Mouse (Mus musculus) hindbrain, embryonic 15.5 days (tissue): ENCODE data around the gene Oard1. TPM values are rescaled to one million over a fixed set of nuclear protein-coding genes. Genes with fewer than 3 reads are reported as not detected.

Experiments
- ATAC-seq: fragments of 200-750 bp; cut with Nextera tagmentation; 2 replicates; pipeline ENCODE4 v1.8.0; 2017; ENCODE audit warnings: low read depth, moderate number of reproducible peaks, moderate TSS enrichment; ENCODE audit not compliant: low FRiP score
- H3K27ac ChIP-seq: fragments of 300-500 bp; sonication (generic); replicated peaks from 2 replicates; pipeline ENCODE4 v1.5.1; 2015; ENCODE audit warnings: mild to moderate bottlenecking, inconsistent platforms
- H3K27me3 ChIP-seq: fragments of 300-500 bp; sonication (generic); 2 replicates; pipeline ENCODE4 v1.6.1; 2015; ENCODE audit warnings: control low read depth, inconsistent platforms
- H3K36me3 ChIP-seq: fragments of 300-500 bp; sonication (generic); 2 replicates; pipeline ENCODE4 v1.6.1; 2015; ENCODE audit warnings: control low read depth, inconsistent platforms
- H3K4me1 ChIP-seq: fragments of 300-500 bp; sonication (generic); replicated peaks from 2 replicates; pipeline ENCODE4 v1.6.1; 2015; ENCODE audit warnings: control low read depth, inconsistent platforms
- H3K4me2 ChIP-seq: fragments of 300-500 bp; sonication (generic); 2 replicates; pipeline ENCODE4 v1.6.1; 2015; ENCODE audit warnings: moderate library complexity, mild to moderate bottlenecking, inconsistent platforms
- H3K4me3 ChIP-seq: fragments of 300-500 bp; sonication (generic); 2 replicates; pipeline ENCODE4 v1.5.1; 2015; ENCODE audit warnings: mild to moderate bottlenecking, inconsistent platforms
- H3K9ac ChIP-seq: fragments of 300-500 bp; sonication (generic); 2 replicates; pipeline ENCODE4 v1.6.1; 2015; ENCODE audit warnings: inconsistent platforms
- H3K9me3 ChIP-seq: fragments of 300-500 bp; sonication (generic); 2 replicates; pipeline ENCODE4 v1.6.1; 2016; ENCODE audit warnings: control low read depth, inconsistent platforms
- WGBS: fragments of 180-500 bp; shearing (Covaris S2); methylation state at CpG from one replicate; pipeline ENCODE4 v1.1.7; 2015; 5-methylcytosine and 5-hydroxymethylcytosine counted together
- polyA plus RNA-seq: library from polyadenylated mRNA; unstranded; fragments of >200 nt; fragmentation: Nextera tagmentation; extraction: Ambion mirVana; gene quantifications from 2 replicates; pipeline ENCODE4 v1.2.1, GENCODE M21; 2015

Gene Oard1
- polyA plus RNA-seq, 1 experiment from 2014 or later = 35.1 TPM

GRCm38 (mm10) chr17:48385786-48386461 is 23.9 kb upstream of the Oard1 start:
- no peak overlapping the region for H3K4me2 ChIP-seq
- H3K4me1 ChIP-seq = no peaks in the 10 kb centered on the region
- H3K36me3 ChIP-seq = peaks cover 46% of the 10 kb centered on the region
- no peak overlapping the region for H3K27ac ChIP-seq
- WGBS = 77% methylated on average over 2 of the region's 2 CpGs
- no peak for ATAC-seq
- H3K4me3 ChIP-seq = no peak overlapping the region
- H3K9ac ChIP-seq = no peak overlapping the region
- H3K27me3 ChIP-seq = no peaks in the 10 kb centered on the region
- no peaks in the 10 kb centered on the region for H3K9me3 ChIP-seq

- 88% methylated on average over 2 of the region's 2 CpGs for WGBS
- no peak for ATAC-seq
- no peak overlapping the region for H3K4me3 ChIP-seq
- H3K9ac ChIP-seq = no peak overlapping the region
- no peak overlapping the region for H3K27ac ChIP-seq
- H3K4me1 ChIP-seq = no peaks in the 10 kb centered on the region
- H3K9me3 ChIP-seq = no peaks in the 10 kb centered on the region
- no peak overlapping the region for H3K4me2 ChIP-seq
- H3K27me3 ChIP-seq = no peaks in the 10 kb centered on the region
- peaks cover 74% of the 10 kb centered on the region for H3K36me3 ChIP-seq
Measured at GRCm38 (mm10) chr17:48388666-48389065, 21.1 kb upstream of the Oard1 start.

GRCm38 (mm10) chr17:48389442-48389841 is 20.4 kb upstream of the Oard1 start:
- no peaks in the 10 kb centered on the region for H3K4me1 ChIP-seq
- H3K27ac ChIP-seq = no peak overlapping the region
- H3K36me3 ChIP-seq = peaks cover 81% of the 10 kb centered on the region
- no peak for ATAC-seq
- H3K4me3 ChIP-seq = no peak overlapping the region
- no peak overlapping the region for H3K9ac ChIP-seq
- WGBS = 93% methylated on average over 5 of the region's 5 CpGs
- H3K4me2 ChIP-seq = no peak overlapping the region
- no peaks in the 10 kb centered on the region for H3K27me3 ChIP-seq
- H3K9me3 ChIP-seq = no peaks in the 10 kb centered on the region

GRCm38 (mm10) chr17:48391446-48391845 is 18.4 kb upstream of the Oard1 start:
- Histone ChIP-seq H3K4me2 (no peak overlapping the region), H3K27me3 (no peaks in the 10 kb centered on the region), H3K9me3 (no peaks in the 10 kb centered on the region), H3K9ac (no peak overlapping the region), H3K27ac (no peak overlapping the region), H3K4me3 (no peak overlapping the region), H3K36me3 (peaks cover 90% of the 10 kb centered on the region), H3K4me1 (no peaks in the 10 kb centered on the region)
- no peak for ATAC-seq
- 87% methylated on average over 5 of the region's 5 CpGs for WGBS

GRCm38 (mm10) chr17:48392616-48393015 is 17.2 kb upstream of the Oard1 start:
- Histone ChIP-seq H3K36me3 (peaks cover 80% of the 10 kb centered on the region), H3K27ac (no peak overlapping the region), H3K4me1 (no peaks in the 10 kb centered on the region), H3K4me3 (no peak overlapping the region), H3K4me2 (no peak overlapping the region), H3K9me3 (no peaks in the 10 kb centered on the region), H3K9ac (no peak overlapping the region), H3K27me3 (no peaks in the 10 kb centered on the region)
- ATAC-seq = no peak
- WGBS = 92% methylated on average over 3 of the region's 3 CpGs

GRCm38 (mm10) chr17:48401710-48402109 is 8.1 kb upstream of the Oard1 start:
- WGBS = 82% methylated on average over 4 of the region's 4 CpGs

GRCm38 (mm10) chr17:48402751-48403150 is 7.1 kb upstream of the Oard1 start:
- WGBS = 95% methylated on average over 3 of the region's 3 CpGs
- no peak overlapping the region for H3K4me2 ChIP-seq
- peaks cover 12% of the 10 kb centered on the region for H3K4me1 ChIP-seq
- no peak overlapping the region for H3K9ac ChIP-seq
- no peak overlapping the region for H3K4me3 ChIP-seq
- peaks cover 9% of the 10 kb centered on the region for H3K36me3 ChIP-seq
- no peaks in the 10 kb centered on the region for H3K27me3 ChIP-seq
- no peak overlapping the region for H3K27ac ChIP-seq
- no peak for ATAC-seq
- no peaks in the 10 kb centered on the region for H3K9me3 ChIP-seq

More at GRCm38 (mm10) chr17:48401710-48402109, 8.1 kb upstream of the Oard1 start:
- H3K9me3 ChIP-seq = no peaks in the 10 kb centered on the region
- no peak for ATAC-seq
- no peak overlapping the region for H3K9ac ChIP-seq
- no peak overlapping the region for H3K4me3 ChIP-seq
- no peak overlapping the region for H3K27ac ChIP-seq
- peaks cover 9% of the 10 kb centered on the region for H3K36me3 ChIP-seq
- H3K4me1 ChIP-seq = 0 out of 2 replicates have a peak, but pooled peaks cover 3% of the 10 kb centered on the region
- H3K27me3 ChIP-seq = no peaks in the 10 kb centered on the region
- no peak overlapping the region for H3K4me2 ChIP-seq

GRCm38 (mm10) chr17:48403848-48404247 is 6.0 kb upstream of the Oard1 start:
- Histone ChIP-seq H3K27ac (no peak overlapping the region), H3K9ac (no peak overlapping the region), H3K36me3 (peaks cover 3% of the 10 kb centered on the region), H3K4me1 (peaks cover 18% of the 10 kb centered on the region), H3K4me3 (no peak overlapping the region), H3K9me3 (no peaks in the 10 kb centered on the region), H3K27me3 (no peaks in the 10 kb centered on the region), H3K4me2 (no peak overlapping the region)
- WGBS = 89% methylated on average over 2 of the region's 2 CpGs
- no peak for ATAC-seq

GRCm38 (mm10) chr17:48404706-48405105 is 5.1 kb upstream of the Oard1 start:
- H3K27me3 ChIP-seq = no peaks in the 10 kb centered on the region
- no peak overlapping the region for H3K4me2 ChIP-seq
- H3K36me3 ChIP-seq = no peaks in the 10 kb centered on the region
- H3K27ac ChIP-seq = no peak overlapping the region
- WGBS = 92% methylated on average over 1 of the region's 1 CpGs
- no peak overlapping the region for H3K9ac ChIP-seq
- ATAC-seq = no peak
- no peaks in the 10 kb centered on the region for H3K9me3 ChIP-seq
- peaks cover 18% of the 10 kb centered on the region for H3K4me1 ChIP-seq
- no peak overlapping the region for H3K4me3 ChIP-seq

GRCm38 (mm10) chr17:48407154-48407553 is 2.7 kb upstream of the Oard1 start:
- no peak for ATAC-seq
- Histone ChIP-seq H3K27me3 (no peaks in the 10 kb centered on the region), H3K4me2 (no peak overlapping the region), H3K4me3 (no peak overlapping the region), H3K9ac (0 out of 2 replicates have a peak overlapping the region, but pooled peaks have one; percentile 2), H3K36me3 (no peaks in the 10 kb centered on the region), H3K4me1 (peaks cover 32% of the 10 kb centered on the region), H3K27ac (no peak overlapping the region), H3K9me3 (no peaks in the 10 kb centered on the region)
- WGBS = 82% methylated on average over 4 of the region's 4 CpGs

GRCm38 (mm10) chr17:48407910-48408525 is 1.8 kb upstream of the Oard1 start:
- Histone ChIP-seq H3K36me3 (no peaks in the 10 kb centered on the region), H3K4me2 (peak overlapping the region; percentile 85), H3K4me1 (peaks cover 32% of the 10 kb centered on the region), H3K4me3 (peak overlapping the region; percentile 64), H3K27ac (peak overlapping the region; percentile 96), H3K9ac (peak overlapping the region; percentile 88), H3K9me3 (no peaks in the 10 kb centered on the region), H3K27me3 (no peaks in the 10 kb centered on the region)
- WGBS = 12% methylated on average over 8 of the region's 8 CpGs
- ATAC-seq = no peak

- no peaks in the 10 kb centered on the region for H3K27me3 ChIP-seq
- H3K4me1 ChIP-seq = peaks cover 32% of the 10 kb centered on the region
- peak overlapping the region; percentile 85 for H3K4me2 ChIP-seq
- peak overlapping the region; percentile 64 for H3K4me3 ChIP-seq
- peak overlapping the region; percentile 96 for H3K27ac ChIP-seq
- under 1% methylated on average over 45 of the region's 47 CpGs for WGBS
- H3K9ac ChIP-seq = peak overlapping the region; percentile 88
- H3K9me3 ChIP-seq = no peaks in the 10 kb centered on the region
- no peaks in the 10 kb centered on the region for H3K36me3 ChIP-seq
- peak; percentile 38 for ATAC-seq
Measured at GRCm38 (mm10) chr17:48408526-48409291, 1.1 kb upstream of the Oard1 start.
